Mouse (Mus musculus): ENCODE measurements around the gene Rpl22. TPM values are rescaled to one million over a fixed set of nuclear protein-coding genes. Genes with fewer than 3 reads are reported as not detected.

The Rpl22 gene
- 404 and 441 TPM in 2 replicates for polyA plus RNA-seq (2014; fragmentation: Nextera tagmentation; extraction: Ambion mirVana)

GRCm38 (mm10) chr4:152325574-152326411 is at the start of gene Rpl22:
TSS of gene Rpl22 (plus strand) at chr4:152325742.
- peak; percentile 97 for DNase-seq (ENCODE audit: low spot score)
- Histone ChIP-seq H3K27ac (replicated peaks; ENCODE audit: low read depth, low read length) (peak within 1 kb of the TSS; percentile 59; the same call in 1 of the 2 replicates), H3K27me3 (ENCODE audit: control insufficient read depth, insufficient read depth, low read length) (no peaks in the 10 kb centered on the region), H3K9ac (replicated peaks; ENCODE audit: low read length) (peak within 1 kb of the TSS; percentile 97), H3K9me3 (replicated peaks; ENCODE audit: control insufficient read depth, low read length) (no peaks in the 10 kb centered on the region), H3K4me3 (ENCODE audit: low read depth, low read length) (peak within 1 kb of the TSS; percentile 99), H3K4me2 (ENCODE audit: low read depth, low read length) (peak within 1 kb of the TSS; percentile 65), H3K4me1 (ENCODE audit: control insufficient read depth, insufficient read depth, low read length) (0 out of 2 replicates have a peak, but pooled peaks cover 3% of the 10 kb centered on the region), H3K36me3 (replicated peaks; ENCODE audit: control insufficient read depth, insufficient read depth, low read depth, low read length) (peaks cover 11% of the 10 kb centered on the region)
- peak; percentile 92 for ATAC-seq (replicated peaks; ENCODE audit: insufficient number of reproducible peaks, low FRiP score, low TSS enrichment, low read depth)
- under 1% methylated on average over 70 of the region's 70 CpGs for WGBS

- no peak overlapping the region for H3K4me2 ChIP-seq (ENCODE audit: low read depth, low read length)
- no peaks in the 10 kb centered on the region for H3K9me3 ChIP-seq (replicated peaks; ENCODE audit: control insufficient read depth, low read length)
- no peak overlapping the region for H3K27ac ChIP-seq (replicated peaks; ENCODE audit: low read depth, low read length)
- no peak overlapping the region for H3K4me3 ChIP-seq (ENCODE audit: low read depth, low read length)
- peaks cover 20% of the 10 kb centered on the region for H3K27me3 ChIP-seq (ENCODE audit: control insufficient read depth, insufficient read depth, low read length)
- H3K4me1 ChIP-seq (ENCODE audit: control insufficient read depth, insufficient read depth, low read length), result peaks cover 13% of the 10 kb centered on the region
- no peaks in the 10 kb centered on the region for H3K36me3 ChIP-seq (replicated peaks; ENCODE audit: control insufficient read depth, insufficient read depth, low read depth, low read length)
- ATAC-seq (replicated peaks; ENCODE audit: insufficient number of reproducible peaks, low FRiP score, low TSS enrichment, low read depth), result no peak
- H3K9ac ChIP-seq (replicated peaks; ENCODE audit: low read length), result no peak overlapping the region
- no peak for DNase-seq (ENCODE audit: low spot score)
- 50% methylated on average over 10 of the region's 10 CpGs for WGBS
These were observed 48.9 kb upstream of the Rpl22 start for GRCm38 (mm10) chr4:152276389-152277347.

- no peak overlapping the region for H3K27ac ChIP-seq (replicated peaks; ENCODE audit: low read depth, low read length)
- WGBS, result 69% methylated on average over 2 of the region's 2 CpGs
- H3K9ac ChIP-seq (replicated peaks; ENCODE audit: low read length), result no peak overlapping the region
- DNase-seq (ENCODE audit: low spot score) (no peak), ATAC-seq (replicated peaks; ENCODE audit: insufficient number of reproducible peaks, low FRiP score, low TSS enrichment, low read depth) (no peak)
- no peak overlapping the region for H3K4me2 ChIP-seq (ENCODE audit: low read depth, low read length)
- H3K27me3 ChIP-seq (ENCODE audit: control insufficient read depth, insufficient read depth, low read length), result peaks cover 32% of the 10 kb centered on the region
- H3K9me3 ChIP-seq (replicated peaks; ENCODE audit: control insufficient read depth, low read length), result no peaks in the 10 kb centered on the region
- peaks cover 10% of the 10 kb centered on the region for H3K4me1 ChIP-seq (ENCODE audit: control insufficient read depth, insufficient read depth, low read length)
- H3K36me3 ChIP-seq (replicated peaks; ENCODE audit: control insufficient read depth, insufficient read depth, low read depth, low read length), result no peaks in the 10 kb centered on the region
- no peak overlapping the region for H3K4me3 ChIP-seq (ENCODE audit: low read depth, low read length)
These were observed 47.6 kb upstream of the Rpl22 start for GRCm38 (mm10) chr4:152277916-152278315.

- Histone ChIP-seq H3K36me3 (replicated peaks; ENCODE audit: control insufficient read depth, insufficient read depth, low read depth, low read length) (no peaks in the 10 kb centered on the region), H3K4me1 (ENCODE audit: control insufficient read depth, insufficient read depth, low read length) (peaks cover 14% of the 10 kb centered on the region), H3K9me3 (replicated peaks; ENCODE audit: control insufficient read depth, low read length) (no peaks in the 10 kb centered on the region), H3K27me3 (ENCODE audit: control insufficient read depth, insufficient read depth, low read length) (peaks cover 42% of the 10 kb centered on the region), H3K27ac (replicated peaks; ENCODE audit: low read depth, low read length) (no peak overlapping the region), H3K4me2 (ENCODE audit: low read depth, low read length) (no peak overlapping the region), H3K9ac (replicated peaks; ENCODE audit: low read length) (no peak overlapping the region), H3K4me3 (ENCODE audit: low read depth, low read length) (no peak overlapping the region)
- 89% methylated on average over 23 of the region's 23 CpGs for WGBS
- no peak for DNase-seq (ENCODE audit: low spot score)
- no peak for ATAC-seq (replicated peaks; ENCODE audit: insufficient number of reproducible peaks, low FRiP score, low TSS enrichment, low read depth)
These were observed 46.6 kb upstream of the Rpl22 start for GRCm38 (mm10) chr4:152278986-152279385.

GRCm38 (mm10) chr4:152281601-152282000 is 43.9 kb upstream of the Rpl22 start:
- Histone ChIP-seq H3K4me2 (ENCODE audit: low read depth, low read length) (no peak overlapping the region), H3K9me3 (replicated peaks; ENCODE audit: control insufficient read depth, low read length) (no peaks in the 10 kb centered on the region), H3K9ac (replicated peaks; ENCODE audit: low read length) (no peak overlapping the region), H3K4me3 (ENCODE audit: low read depth, low read length) (no peak overlapping the region), H3K4me1 (ENCODE audit: control insufficient read depth, insufficient read depth, low read length) (peaks cover 7% of the 10 kb centered on the region), H3K27ac (replicated peaks; ENCODE audit: low read depth, low read length) (no peak overlapping the region), H3K27me3 (ENCODE audit: control insufficient read depth, insufficient read depth, low read length) (peaks cover 57% of the 10 kb centered on the region), H3K36me3 (replicated peaks; ENCODE audit: control insufficient read depth, insufficient read depth, low read depth, low read length) (no peaks in the 10 kb centered on the region)
- no peak for DNase-seq (ENCODE audit: low spot score)
- ATAC-seq (replicated peaks; ENCODE audit: insufficient number of reproducible peaks, low FRiP score, low TSS enrichment, low read depth), result no peak
- WGBS, result 39% methylated on average over 15 of the region's 15 CpGs

- WGBS, result 14% methylated on average over 34 of the region's 34 CpGs
- peaks cover 7% of the 10 kb centered on the region for H3K4me1 ChIP-seq (ENCODE audit: control insufficient read depth, insufficient read depth, low read length)
These were observed 42.8 kb upstream of the Rpl22 start for GRCm38 (mm10) chr4:152282721-152283120.

GRCm38 (mm10) chr4:152283186-152283950 is 42.2 kb upstream of the Rpl22 start:
- H3K4me2 ChIP-seq (ENCODE audit: low read depth, low read length), result peak overlapping the region; percentile 45
- DNase-seq (ENCODE audit: low spot score) (peak; percentile 90), ATAC-seq (replicated peaks; ENCODE audit: insufficient number of reproducible peaks, low FRiP score, low TSS enrichment, low read depth) (peak; percentile 62)
- no peaks in the 10 kb centered on the region for H3K9me3 ChIP-seq (replicated peaks; ENCODE audit: control insufficient read depth, low read length)
- H3K4me3 ChIP-seq (ENCODE audit: low read depth, low read length), result peak overlapping the region; percentile 20
- no peak overlapping the region for H3K27ac ChIP-seq (replicated peaks; ENCODE audit: low read depth, low read length)
- no peak overlapping the region for H3K9ac ChIP-seq (replicated peaks; ENCODE audit: low read length)
- H3K36me3 ChIP-seq (replicated peaks; ENCODE audit: control insufficient read depth, insufficient read depth, low read depth, low read length), result no peaks in the 10 kb centered on the region
- 4% methylated on average over 60 of the region's 70 CpGs for WGBS
- H3K4me1 ChIP-seq (ENCODE audit: control insufficient read depth, insufficient read depth, low read length), result peaks cover 7% of the 10 kb centered on the region
- peaks cover 74% of the 10 kb centered on the region for H3K27me3 ChIP-seq (ENCODE audit: control insufficient read depth, insufficient read depth, low read length)

More at GRCm38 (mm10) chr4:152282721-152283120, 42.8 kb upstream of the Rpl22 start:
- Histone ChIP-seq H3K9ac (replicated peaks; ENCODE audit: low read length) (no peak overlapping the region), H3K9me3 (replicated peaks; ENCODE audit: control insufficient read depth, low read length) (no peaks in the 10 kb centered on the region), H3K4me3 (ENCODE audit: low read depth, low read length) (peak overlapping the region; percentile 20), H3K27ac (replicated peaks; ENCODE audit: low read depth, low read length) (no peak overlapping the region), H3K27me3 (ENCODE audit: control insufficient read depth, insufficient read depth, low read length) (peaks cover 68% of the 10 kb centered on the region), H3K36me3 (replicated peaks; ENCODE audit: control insufficient read depth, insufficient read depth, low read depth, low read length) (no peaks in the 10 kb centered on the region), H3K4me2 (ENCODE audit: low read depth, low read length) (peak overlapping the region; percentile 45)
- ATAC-seq (replicated peaks; ENCODE audit: insufficient number of reproducible peaks, low FRiP score, low TSS enrichment, low read depth), result no peak
- DNase-seq (ENCODE audit: low spot score), result no peak
